Mouse (Mus musculus) gastrocnemius, postnatal 36 days (tissue): Measurements from ENCODE around the gene Gpx3. TPM values are rescaled to one million over a fixed set of nuclear protein-coding genes. Genes with fewer than 3 reads are reported as not detected.

Experiments used
- total RNA-seq, 2 experiments: library from RNA; stranded (reverse); gene quantifications; 2 replicates each; pipeline ENCODE4 v1.2.3; 2021

The Gpx3 gene
- total RNA-seq, 2 experiments from 2014 or later, result 27.6 to 44.7 TPM

Other genes starting within 250 kb of the Gpx3 start
- gene Cdc42se2, start 114.8 kb upstream of the Gpx3 start, total RNA-seq, result 10 to 100 TPM; 13.8 to 16.3 TPM
- 10 to 100 TPM; 16.8 to 24.0 TPM for gene Lyrm7, start 41.5 kb upstream of the Gpx3 start, total RNA-seq
- 100 to 1,000 TPM; 161 to 192 TPM for gene Hint1, start 36.1 kb upstream of the Gpx3 start, total RNA-seq
- 10 to 100 TPM; 29.7 to 32.3 TPM for gene Tnip1, start 60.5 kb downstream of the Gpx3 start, total RNA-seq
- 100 to 1,000 TPM; 168 to 176 TPM for gene Anxa6, start 131.0 kb downstream of the Gpx3 start, total RNA-seq
- gene Ccdc69, start 175.7 kb downstream of the Gpx3 start, total RNA-seq, result 1 to 10 TPM; 3.5 to 4.9 TPM
- 1 to 10 TPM; 7.0 to 7.2 TPM for gene Gm2a, start 195.7 kb downstream of the Gpx3 start, total RNA-seq
- not detected for gene Slc36a3, start 249.3 kb downstream of the Gpx3 start, total RNA-seq